Mouse (Mus musculus): ENCODE data around the gene Nhlrc3.
A peak's percentile ranks its signal among the peaks of the same experiment; 100 is the strongest.

Nhlrc3 gene

DNA sequence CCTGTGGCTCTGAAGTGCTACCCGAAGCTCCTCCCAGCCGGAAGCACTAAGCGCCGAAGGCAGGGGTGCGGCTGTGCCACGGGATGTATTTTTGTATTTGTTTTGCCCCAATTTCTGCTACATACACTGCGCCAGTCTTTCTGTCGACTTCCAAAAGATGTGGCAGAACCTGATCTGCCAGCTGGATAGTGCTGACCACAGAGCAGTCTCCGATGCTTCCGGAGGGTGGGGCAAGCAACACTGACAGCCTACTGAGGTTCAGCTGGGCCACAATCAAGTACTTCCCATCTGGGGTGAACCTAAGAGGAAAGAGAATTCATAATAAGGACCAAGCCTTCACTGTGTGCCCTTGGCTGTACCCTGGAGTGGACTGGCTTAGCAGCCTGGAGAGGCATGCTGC lies 10.8 kb downstream of the Nhlrc3 start:
- TF ChIP-seq NANOG (IDR thresholded peaks at IDR 0.05; ENCODE audit: borderline replicate concordance, low read length) (no peak), CTCF (conservative IDR thresholded peaks at IDR 0.05; ENCODE audit: low read length) (no peak), POU5F1 (IDR thresholded peaks at IDR 0.05; ENCODE audit: borderline replicate concordance, low read length) (no peak)
- Histone ChIP-seq H3K36me3 (ENCODE audit: insufficient read depth, low read length) (peaks cover 86% of the 10 kb centered on the region), H3K9me3 (ENCODE audit: low read length) (no peaks in the 10 kb centered on the region), H3K27me3 (ENCODE audit: insufficient read depth, low read length) (no peaks in the 10 kb centered on the region), H3K4me3 (replicated peaks; ENCODE audit: low read length) (peak overlapping the region; percentile 64), H3K4me1 (replicated peaks; ENCODE audit: low read depth, low read length) (peaks cover 89% of the 10 kb centered on the region)

DNA sequence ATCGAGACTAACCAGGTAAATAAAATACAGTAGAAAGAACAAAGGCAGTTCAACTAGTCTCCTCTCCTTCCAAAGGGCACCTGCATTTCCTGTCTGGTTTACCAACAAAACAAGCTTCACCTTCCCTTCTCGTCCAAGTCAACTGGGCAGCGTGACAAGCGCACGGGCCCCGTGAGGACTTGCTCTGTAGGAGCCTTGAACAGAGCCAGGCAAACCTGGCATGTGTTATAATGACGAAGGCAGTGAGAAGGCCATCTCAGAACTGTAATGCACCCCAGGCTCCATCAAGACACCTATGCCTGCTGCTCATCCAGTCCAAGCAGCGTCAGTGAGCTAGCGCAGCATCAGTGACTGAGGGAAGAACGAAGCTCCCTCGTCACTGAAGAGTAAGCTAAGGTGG lies 12.5 kb downstream of the Nhlrc3 start:
- TF ChIP-seq CTCF (conservative IDR thresholded peaks at IDR 0.05; ENCODE audit: low read length) (no peak), POU5F1 (IDR thresholded peaks at IDR 0.05; ENCODE audit: borderline replicate concordance, low read length) (no peak), NANOG (IDR thresholded peaks at IDR 0.05; ENCODE audit: borderline replicate concordance, low read length) (no peak)
- Histone ChIP-seq H3K4me3 (replicated peaks; ENCODE audit: low read length) (no peak overlapping the region), H3K4me1 (replicated peaks; ENCODE audit: low read depth, low read length) (peaks cover 80% of the 10 kb centered on the region), H3K27me3 (ENCODE audit: insufficient read depth, low read length) (no peaks in the 10 kb centered on the region), H3K9me3 (ENCODE audit: low read length) (no peaks in the 10 kb centered on the region), H3K36me3 (ENCODE audit: insufficient read depth, low read length) (peaks cover 69% of the 10 kb centered on the region)

GRCm38 (mm10) chr3:53448208-53448607 lies 14.9 kb downstream of the Nhlrc3 start:
- Histone ChIP-seq H3K27me3 (ENCODE audit: insufficient read depth, low read length) (no peaks in the 10 kb centered on the region), H3K4me1 (replicated peaks; ENCODE audit: low read depth, low read length) (peaks cover 56% of the 10 kb centered on the region), H3K4me3 (replicated peaks; ENCODE audit: low read length) (no peak overlapping the region), H3K9me3 (ENCODE audit: low read length) (no peaks in the 10 kb centered on the region), H3K36me3 (ENCODE audit: insufficient read depth, low read length) (peaks cover 47% of the 10 kb centered on the region)
- peak; percentile 49 for TF ChIP-seq CTCF (conservative IDR thresholded peaks at IDR 0.05; ENCODE audit: low read length)
- no peak for TF ChIP-seq POU5F1 (IDR thresholded peaks at IDR 0.05; ENCODE audit: borderline replicate concordance, low read length)

GRCm38 (mm10) chr3:53446801-53447200 lies 16.3 kb downstream of the Nhlrc3 start:
- Histone ChIP-seq H3K27me3 (ENCODE audit: insufficient read depth, low read length) (no peaks in the 10 kb centered on the region), H3K4me1 (replicated peaks; ENCODE audit: low read depth, low read length) (peaks cover 42% of the 10 kb centered on the region), H3K9me3 (ENCODE audit: low read length) (no peaks in the 10 kb centered on the region), H3K36me3 (ENCODE audit: insufficient read depth, low read length) (peaks cover 33% of the 10 kb centered on the region), H3K4me3 (replicated peaks; ENCODE audit: low read length) (no peak overlapping the region)
- TF ChIP-seq POU5F1 (IDR thresholded peaks at IDR 0.05; ENCODE audit: borderline replicate concordance, low read length) (no peak), CTCF (conservative IDR thresholded peaks at IDR 0.05; ENCODE audit: low read length) (no peak)

DNA sequence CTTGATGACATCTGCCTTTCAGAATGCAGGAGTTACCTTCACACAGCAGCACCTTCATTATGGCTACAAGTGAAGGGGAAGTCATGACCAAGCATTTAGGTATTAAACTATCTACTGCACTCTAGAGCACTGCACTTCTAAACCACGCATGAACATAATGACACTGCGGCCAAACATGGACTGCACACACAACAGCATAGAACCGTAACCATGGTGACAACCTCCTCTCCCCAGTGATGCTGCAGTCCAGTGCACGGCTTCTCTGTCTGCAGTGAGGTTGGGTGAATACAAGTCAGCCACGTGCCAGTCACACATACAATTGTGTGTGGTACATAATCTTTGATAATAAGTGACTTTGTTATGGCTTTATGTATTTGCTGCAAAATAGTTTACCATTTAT lies 17.6 kb downstream of the Nhlrc3 start:
- Histone ChIP-seq H3K27me3 (ENCODE audit: insufficient read depth, low read length) (no peaks in the 10 kb centered on the region), H3K9me3 (ENCODE audit: low read length) (no peaks in the 10 kb centered on the region), H3K4me1 (replicated peaks; ENCODE audit: low read depth, low read length) (peaks cover 29% of the 10 kb centered on the region), H3K36me3 (ENCODE audit: insufficient read depth, low read length) (peaks cover 20% of the 10 kb centered on the region), H3K4me3 (replicated peaks; ENCODE audit: low read length) (no peak overlapping the region)
- no peak for TF ChIP-seq CTCF (conservative IDR thresholded peaks at IDR 0.05; ENCODE audit: low read length)
- no peak for TF ChIP-seq NANOG (IDR thresholded peaks at IDR 0.05; ENCODE audit: borderline replicate concordance, low read length)
- no peak for TF ChIP-seq POU5F1 (IDR thresholded peaks at IDR 0.05; ENCODE audit: borderline replicate concordance, low read length)

DNA sequence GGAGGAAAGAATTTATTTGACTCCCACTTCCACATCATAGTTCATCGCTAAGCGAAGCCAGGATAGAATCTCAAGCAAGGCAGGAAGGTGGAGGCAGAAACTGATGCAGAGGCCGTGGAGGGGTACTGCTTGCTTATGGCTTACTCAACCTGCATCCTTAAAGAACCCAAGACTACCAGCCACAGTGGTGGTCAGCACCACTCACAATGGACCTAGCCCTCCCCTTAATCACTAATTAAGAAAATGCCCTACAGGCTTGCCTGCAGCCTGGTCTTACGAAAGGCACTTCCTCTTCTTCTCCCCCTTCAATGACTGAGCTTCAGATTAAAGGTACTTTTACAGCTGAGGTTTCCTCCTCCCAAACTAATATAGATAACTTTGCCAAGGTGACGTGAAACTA lies 26.6 kb downstream of the Nhlrc3 start:
- H3K9me3 ChIP-seq (ENCODE audit: low read length) = peaks cover 10% of the 10 kb centered on the region
- H3K4me1 ChIP-seq (replicated peaks; ENCODE audit: low read depth, low read length) = no peaks in the 10 kb centered on the region
- no peak overlapping the region for H3K4me3 ChIP-seq (replicated peaks; ENCODE audit: low read length)
- no peaks in the 10 kb centered on the region for H3K36me3 ChIP-seq (ENCODE audit: insufficient read depth, low read length)
- TF ChIP-seq CTCF (conservative IDR thresholded peaks at IDR 0.05; ENCODE audit: low read length) (no peak), POU5F1 (IDR thresholded peaks at IDR 0.05; ENCODE audit: borderline replicate concordance, low read length) (no peak), NANOG (IDR thresholded peaks at IDR 0.05; ENCODE audit: borderline replicate concordance, low read length) (no peak)
- H3K27me3 ChIP-seq (ENCODE audit: insufficient read depth, low read length) = peaks cover 4% of the 10 kb centered on the region; the same call in 1 of the 2 replicates

DNA sequence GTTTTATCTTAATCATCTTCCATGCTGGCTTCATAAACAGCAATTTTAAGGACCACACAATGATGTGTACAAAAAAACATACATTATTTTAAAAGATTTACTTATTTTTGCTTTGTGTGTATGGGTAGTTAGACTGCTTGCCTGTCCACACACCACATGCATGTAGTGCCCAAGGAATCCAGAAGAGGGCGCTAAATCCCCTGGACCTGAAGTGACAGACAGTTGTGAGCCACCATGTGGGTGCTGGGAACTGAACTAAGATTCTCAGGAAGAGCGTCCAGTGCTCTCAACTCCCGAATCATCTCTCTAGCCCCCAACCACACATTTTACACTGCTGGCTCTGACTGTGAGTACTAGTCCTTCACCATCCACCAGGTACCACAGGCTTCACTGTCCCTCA lies 28.5 kb downstream of the Nhlrc3 start:
- H3K4me1 ChIP-seq (replicated peaks; ENCODE audit: low read depth, low read length) = no peaks in the 10 kb centered on the region
- H3K9me3 ChIP-seq (ENCODE audit: low read length) = peaks cover 10% of the 10 kb centered on the region
- TF ChIP-seq CTCF (conservative IDR thresholded peaks at IDR 0.05; ENCODE audit: low read length) (peak; percentile 48), POU5F1 (IDR thresholded peaks at IDR 0.05; ENCODE audit: borderline replicate concordance, low read length) (no peak)
- no peaks in the 10 kb centered on the region for H3K36me3 ChIP-seq (ENCODE audit: insufficient read depth, low read length)
- H3K27me3 ChIP-seq (ENCODE audit: insufficient read depth, low read length) = peaks cover 4% of the 10 kb centered on the region; the same call in 1 of the 2 replicates
- H3K4me3 ChIP-seq (replicated peaks; ENCODE audit: low read length) = no peak overlapping the region

DNA sequence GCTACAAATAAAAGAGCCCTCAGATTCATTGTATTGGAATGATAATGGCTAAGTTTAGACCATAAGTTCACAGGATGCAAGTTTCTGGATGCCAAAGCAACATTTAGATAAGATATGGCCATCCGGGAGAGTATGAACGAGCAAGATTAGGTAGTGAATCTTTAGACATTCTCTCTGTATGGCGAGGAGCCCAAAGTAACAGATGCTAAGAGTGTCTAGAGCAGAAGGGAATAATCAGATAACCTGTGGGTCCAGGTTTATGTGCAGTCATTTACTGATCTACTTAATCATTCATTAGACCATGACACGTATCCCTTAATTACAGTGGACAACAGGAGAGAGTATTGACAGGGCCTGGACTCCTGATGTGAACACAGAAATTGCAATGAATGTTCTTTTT lies 39.6 kb downstream of the Nhlrc3 start:
- H3K9me3 ChIP-seq (ENCODE audit: low read length) = no peaks in the 10 kb centered on the region; the same call in 1 of the 2 replicates
- H3K4me1 ChIP-seq (replicated peaks; ENCODE audit: low read depth, low read length) = peaks cover 24% of the 10 kb centered on the region
- no peaks in the 10 kb centered on the region for H3K27me3 ChIP-seq (ENCODE audit: insufficient read depth, low read length)
- no peaks in the 10 kb centered on the region for H3K36me3 ChIP-seq (ENCODE audit: insufficient read depth, low read length)
- no peak overlapping the region for H3K4me3 ChIP-seq (replicated peaks; ENCODE audit: low read length)
- TF ChIP-seq POU5F1 (IDR thresholded peaks at IDR 0.05; ENCODE audit: borderline replicate concordance, low read length) = no peak
- no peak for TF ChIP-seq CTCF (conservative IDR thresholded peaks at IDR 0.05; ENCODE audit: low read length)
- TF ChIP-seq NANOG (IDR thresholded peaks at IDR 0.05; ENCODE audit: borderline replicate concordance, low read length) = no peak

DNA sequence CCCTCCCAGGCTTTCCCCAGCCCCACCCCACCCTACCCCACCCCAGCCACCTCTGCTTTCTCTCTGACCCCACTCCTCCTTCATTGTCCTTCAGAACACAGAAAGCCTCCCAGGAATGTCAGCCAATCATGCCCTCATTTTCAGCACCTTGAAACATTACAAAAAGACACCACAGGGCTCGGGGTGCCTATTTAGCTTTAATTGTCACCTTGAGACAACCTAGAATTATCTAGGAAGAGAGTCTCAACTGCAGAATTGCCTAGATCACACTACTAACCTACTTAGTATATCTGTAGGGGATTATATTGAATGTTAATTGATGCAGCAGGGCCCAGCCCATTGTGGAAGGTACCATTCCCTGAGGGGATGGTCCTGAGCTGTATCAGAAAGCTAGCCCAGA lies 40.4 kb downstream of the Nhlrc3 start:
- Histone ChIP-seq H3K4me1 (replicated peaks; ENCODE audit: low read depth, low read length) (peaks cover 24% of the 10 kb centered on the region), H3K36me3 (ENCODE audit: insufficient read depth, low read length) (no peaks in the 10 kb centered on the region), H3K9me3 (ENCODE audit: low read length) (no peaks in the 10 kb centered on the region; the same call in 1 of the 2 replicates), H3K27me3 (ENCODE audit: insufficient read depth, low read length) (no peaks in the 10 kb centered on the region), H3K4me3 (replicated peaks; ENCODE audit: low read length) (peak overlapping the region; percentile 32; the same call in 1 of the 2 replicates)
- TF ChIP-seq POU5F1 (IDR thresholded peaks at IDR 0.05; ENCODE audit: borderline replicate concordance, low read length) = no peak
- TF ChIP-seq NANOG (IDR thresholded peaks at IDR 0.05; ENCODE audit: borderline replicate concordance, low read length) = peak; percentile 66; the same call in 1 of the 2 replicates
- no peak for TF ChIP-seq CTCF (conservative IDR thresholded peaks at IDR 0.05; ENCODE audit: low read length)

Measured in E14TG2a.4 (cell line).